ENCODE assay signal across 8 mouse cellular contexts in the genomic region with DNA sequence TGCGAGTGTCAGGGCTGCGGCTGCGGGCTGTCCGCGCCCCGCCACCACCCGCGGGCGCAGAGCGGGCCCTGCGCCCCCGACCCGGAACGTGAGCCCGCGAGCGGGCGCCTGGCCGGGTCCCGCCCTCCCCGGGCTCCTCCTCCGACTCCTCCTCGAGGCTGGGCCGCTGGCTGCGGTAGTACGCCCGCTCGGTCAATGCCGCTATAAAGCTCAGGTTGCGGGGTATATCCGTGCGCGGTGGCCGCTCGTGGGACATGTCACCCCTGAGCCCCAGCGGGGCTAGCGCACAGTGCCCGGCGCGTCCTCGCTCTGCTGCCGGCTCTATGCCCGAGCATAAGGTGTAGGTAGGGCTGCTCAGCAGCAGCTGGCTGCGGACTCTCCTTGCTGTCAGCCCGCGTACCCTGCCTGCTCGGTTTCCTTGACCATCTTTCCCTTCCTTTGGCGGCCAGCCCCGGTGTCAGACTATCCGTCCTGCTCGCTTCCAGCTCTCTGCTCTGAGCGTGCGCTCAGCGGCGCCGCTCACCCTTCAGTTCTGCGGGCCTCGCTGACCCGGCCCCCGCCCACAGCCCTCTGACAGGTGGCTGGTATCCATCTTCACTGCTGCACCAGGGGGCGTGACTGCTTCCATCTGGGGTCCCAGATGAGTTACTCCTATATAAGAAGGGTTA. TPM values are rescaled to one million over a fixed set of nuclear protein-coding genes. Genes with fewer than 3 reads are reported as not detected.
DNase-seq lines count a peak whose midpoint lies in the region; ATAC-seq and TF ChIP-seq lines count a peak whose summit lies in the region.

A gene (minus strand): TSS at position 503 of the 668 bp plus-strand sequence.

- peak; percentile 41; the same call in 1 of the 2 replicates for TF ChIP-seq CTCF in intestine, postnatal 0 days (IDR thresholded peaks at IDR 0.05; ENCODE audit: low read depth)

- peak; percentile 51 to 74 for DNase-seq in left cerebral cortex, adult 18-20 months (ENCODE audit: low spot score in 2 of 2)
- no peak for DNase-seq in left cerebral cortex, adult 11 months (ENCODE audit: low spot score)
- DNase-seq in embryonic facial prominence, embryonic 10.5 days (ENCODE audit: low spot score): peak; percentile 74
- peak; percentile 78 for DNase-seq in midbrain, embryonic 14.5 days
- DNase-seq in spleen, postnatal 14 days (ENCODE audit: low spot score in 2 of 2): peak; percentile 20 to 40

- H3K9me3 ChIP-seq in embryonic facial prominence, embryonic 10.5 days: no peaks in the 10 kb centered on the region
- H3K9me3 ChIP-seq in intestine, postnatal 0 days (ENCODE audit: control insufficient read depth): no peaks in the 10 kb centered on the region
- H3K9me3 ChIP-seq in limb, embryonic 13.5 days: no peaks in the 10 kb centered on the region
- H3K9me3 ChIP-seq in midbrain, embryonic 14.5 days (ENCODE audit: control insufficient read depth, low read length): no peaks in the 10 kb centered on the region

- peaks cover 48% of the 10 kb centered on the region for H3K27me3 ChIP-seq in embryonic facial prominence, embryonic 10.5 days (replicated peaks; ENCODE audit: low read depth, poor library complexity, severe bottlenecking)
- no peaks in the 10 kb centered on the region for H3K27me3 ChIP-seq in intestine, postnatal 0 days (replicated peaks; ENCODE audit: control insufficient read depth, insufficient read depth, low read length)
- H3K27me3 ChIP-seq in limb, embryonic 13.5 days: peaks cover 32% of the 10 kb centered on the region
- H3K27me3 ChIP-seq in midbrain, embryonic 14.5 days (ENCODE audit: control insufficient read depth, insufficient read depth, low read length): no peaks in the 10 kb centered on the region

- no peaks in the 10 kb centered on the region for H3K36me3 ChIP-seq in embryonic facial prominence, embryonic 10.5 days (replicated peaks)
- H3K36me3 ChIP-seq in intestine, postnatal 0 days (ENCODE audit: control insufficient read depth, insufficient read depth): no peaks in the 10 kb centered on the region
- no peaks in the 10 kb centered on the region for H3K36me3 ChIP-seq in limb, embryonic 13.5 days
- no peaks in the 10 kb centered on the region for H3K36me3 ChIP-seq in midbrain, embryonic 14.5 days (ENCODE audit: control insufficient read depth, insufficient read depth, low read length)

- H3K27ac ChIP-seq in embryonic facial prominence, embryonic 10.5 days (replicated peaks): peak within 1 kb of the TSS; percentile 86
- peak within 1 kb of the TSS; percentile 92 for H3K27ac ChIP-seq in intestine, postnatal 0 days (ENCODE audit: low read depth, low read length)
- 0 out of 2 replicates have a peak within 1 kb of the TSS, but pooled peaks have one; percentile 22 for H3K27ac ChIP-seq in limb, embryonic 13.5 days
- H3K27ac ChIP-seq in midbrain, embryonic 14.5 days (replicated peaks; ENCODE audit: low read depth, low read length): peak within 1 kb of the TSS; percentile 95

- H3K4me1 ChIP-seq in embryonic facial prominence, embryonic 10.5 days: peaks cover 23% of the 10 kb centered on the region
- 0 out of 2 replicates have a peak, but pooled peaks cover 4% of the 10 kb centered on the region for H3K4me1 ChIP-seq in intestine, postnatal 0 days (replicated peaks; ENCODE audit: control insufficient read depth, insufficient read depth, low read length)
- peaks cover 15% of the 10 kb centered on the region for H3K4me1 ChIP-seq in limb, embryonic 13.5 days
- H3K4me1 ChIP-seq in midbrain, embryonic 14.5 days (ENCODE audit: control insufficient read depth, insufficient read depth, low read length): peaks cover 7% of the 10 kb centered on the region

- peak within 1 kb of the TSS; percentile 99 for H3K4me2 ChIP-seq in intestine, postnatal 0 days (replicated peaks; ENCODE audit: low read depth)
- H3K4me2 ChIP-seq in limb, embryonic 13.5 days (replicated peaks): peak within 1 kb of the TSS; percentile 97
- peak within 1 kb of the TSS; percentile 97 for H3K4me2 ChIP-seq in midbrain, embryonic 14.5 days (ENCODE audit: low read length)

- ATAC-seq in granulocyte monocyte progenitor cell, adult 5-6 weeks (replicated peaks; ENCODE audit: poor library complexity, severe bottlenecking): peak; percentile 76
- ATAC-seq in intestine, postnatal 0 days: peak; percentile 78
- ATAC-seq in limb, embryonic 13.5 days (ENCODE audit: low FRiP score, low read depth): peak; percentile 83
- ATAC-seq in midbrain, embryonic 14.5 days (ENCODE audit: low FRiP score, low TSS enrichment): peak; percentile 73

- H3K9ac ChIP-seq in intestine, postnatal 0 days (ENCODE audit: low read depth, low read length): peak within 1 kb of the TSS; percentile 59
- peak within 1 kb of the TSS; percentile 71 for H3K9ac ChIP-seq in limb, embryonic 13.5 days
- peak within 1 kb of the TSS; percentile 91 for H3K9ac ChIP-seq in midbrain, embryonic 14.5 days (replicated peaks; ENCODE audit: low read length)

- under 1% methylated on average over 61 of the region's 61 CpGs for WGBS in embryonic facial prominence, embryonic 10.5 days
- WGBS in intestine, postnatal 0 days: under 1% methylated on average over 43 of the region's 61 CpGs
- under 1% methylated on average over 52 of the region's 61 CpGs for WGBS in limb, embryonic 13.5 days
- under 1% methylated on average over 60 of the region's 61 CpGs for WGBS in midbrain, embryonic 14.5 days

- H3K4me3 ChIP-seq in embryonic facial prominence, embryonic 10.5 days: peak within 1 kb of the TSS; percentile 85
- H3K4me3 ChIP-seq in intestine, postnatal 0 days (ENCODE audit: low read depth, low read length): peak within 1 kb of the TSS; percentile 55
- H3K4me3 ChIP-seq in limb, embryonic 13.5 days: peak within 1 kb of the TSS; percentile 61
- H3K4me3 ChIP-seq in midbrain, embryonic 14.5 days (replicated peaks; ENCODE audit: low read depth, low read length): peak within 1 kb of the TSS; percentile 72

RNA-seq across cellular contexts. Expression of the gene that starts here (rescaled TPM):
- total RNA-seq in left cerebral cortex, adult 18-20 months (2021): 10 to 100 TPM; 18.5 to 19.8 TPM
- polyA plus RNA-seq in embryonic facial prominence, embryonic 10.5 days (2016; fragmentation: Nextera tagmentation; extraction: Ambion mirVana): 0.56 and 0.60 TPM in 2 replicates
- 12.2 and 21.1 TPM in 2 replicates for total RNA-seq in granulocyte monocyte progenitor cell, adult 5-6 weeks (2014; fragmentation: Nextera tagmentation)
- 2.5 and 2.9 TPM in 2 replicates for total RNA-seq in granulocyte monocyte progenitor cell, adult 5-6 weeks (2017)
- polyA plus RNA-seq in intestine, postnatal 0 days (2015; fragmentation: Nextera tagmentation; extraction: Ambion mirVana): 3.8 and 4.1 TPM in 2 replicates
- polyA plus RNA-seq in limb, embryonic 13.5 days (2015; fragmentation: Nextera tagmentation; extraction: Ambion mirVana): 0.60 and 1.6 TPM in 2 replicates
- 2.1 and 4.4 TPM in 2 replicates for polyA plus RNA-seq in midbrain, embryonic 14.5 days (2014; fragmentation: Nextera tagmentation; extraction: Ambion mirVana)

Comparison
In these comparisons a context has a peak if more than half of its experiments do, and no peak if none do; other contexts are left out.
1. Peak in DNase-seq, H3K4me3 ChIP-seq and H3K27ac ChIP-seq in embryonic facial prominence, embryonic 10.5 days; RNA of the gene not detected or under 1 TPM.
2. H3K27ac ChIP-seq: peak in every context shown above with its lines; median percentile 95 in midbrain, embryonic 14.5 days; 92 in intestine, postnatal 0 days; 86 in embryonic facial prominence, embryonic 10.5 days; 22 in limb, embryonic 13.5 days.